Mouse (Mus musculus): ENCODE results near the gene Ifnk.

The Ifnk gene

GRCm38 (mm10) chr4:35151756-35152155 is at the start of gene Ifnk:
Ifnk (plus strand) TSS chr4:35152056.
- no peak for DNase-seq (ENCODE audit: inconsistent ontology term)

- no peak for DNase-seq (ENCODE audit: inconsistent ontology term)
Measured at GRCm38 (mm10) chr4:35105115-35105773, 46.6 kb upstream of the Ifnk start.

DNA sequence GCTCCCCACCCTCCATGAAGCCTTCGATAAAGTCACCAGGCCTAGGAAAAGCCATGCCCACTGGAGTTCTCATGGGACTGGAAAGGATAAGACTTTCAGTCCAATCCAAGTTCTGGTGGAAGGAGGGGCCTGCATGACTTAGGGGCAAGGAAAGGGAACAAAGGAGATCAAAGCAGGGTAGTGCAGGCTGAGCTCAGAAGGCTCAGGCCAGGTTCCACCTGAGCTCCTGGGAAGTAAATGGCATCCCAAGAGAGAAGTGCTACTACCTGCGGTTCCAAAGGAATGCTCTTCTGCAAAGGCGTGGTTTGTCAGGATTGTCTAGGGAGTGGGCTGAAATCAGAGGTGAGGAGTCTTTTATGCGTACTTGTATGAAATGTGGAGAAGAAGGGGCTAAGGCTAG is 39.4 kb upstream of the Ifnk start:
- no peak for DNase-seq (ENCODE audit: inconsistent ontology term)

GRCm38 (mm10) chr4:35113516-35114248 is 38.2 kb upstream of the Ifnk start:
- DNase-seq (ENCODE audit: inconsistent ontology term), result no peak

- no peak for DNase-seq (ENCODE audit: inconsistent ontology term)
Measured at GRCm38 (mm10) chr4:35114950-35115349, 36.9 kb upstream of the Ifnk start.

- no peak for DNase-seq (ENCODE audit: inconsistent ontology term)
Measured at GRCm38 (mm10) chr4:35115933-35116332, 35.9 kb upstream of the Ifnk start.

- no peak for DNase-seq (ENCODE audit: inconsistent ontology term)
Measured at GRCm38 (mm10) chr4:35117144-35117543, 34.7 kb upstream of the Ifnk start.

DNA sequence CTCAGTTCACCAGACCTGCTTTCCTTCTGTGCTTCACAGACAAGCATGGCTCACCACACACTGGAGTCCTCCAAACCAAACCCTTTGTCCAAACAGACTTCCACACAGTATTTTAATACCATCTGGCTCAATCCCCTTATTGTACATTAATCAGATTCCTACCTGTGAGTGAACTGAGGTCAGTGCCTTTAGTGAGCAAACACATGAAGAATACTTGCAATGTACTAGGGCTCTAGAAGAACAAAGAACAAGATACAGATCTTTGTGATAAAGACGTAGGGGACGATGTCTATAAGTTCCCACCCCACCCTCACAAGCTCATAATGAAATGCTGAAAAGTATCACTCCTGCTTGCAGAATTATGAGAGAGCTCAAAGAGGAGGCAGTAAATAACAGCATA is 33.0 kb upstream of the Ifnk start:
- DNase-seq (ENCODE audit: inconsistent ontology term), result no peak

- DNase-seq (ENCODE audit: inconsistent ontology term), result no peak
Measured at GRCm38 (mm10) chr4:35120159-35120558, 31.7 kb upstream of the Ifnk start.

DNA sequence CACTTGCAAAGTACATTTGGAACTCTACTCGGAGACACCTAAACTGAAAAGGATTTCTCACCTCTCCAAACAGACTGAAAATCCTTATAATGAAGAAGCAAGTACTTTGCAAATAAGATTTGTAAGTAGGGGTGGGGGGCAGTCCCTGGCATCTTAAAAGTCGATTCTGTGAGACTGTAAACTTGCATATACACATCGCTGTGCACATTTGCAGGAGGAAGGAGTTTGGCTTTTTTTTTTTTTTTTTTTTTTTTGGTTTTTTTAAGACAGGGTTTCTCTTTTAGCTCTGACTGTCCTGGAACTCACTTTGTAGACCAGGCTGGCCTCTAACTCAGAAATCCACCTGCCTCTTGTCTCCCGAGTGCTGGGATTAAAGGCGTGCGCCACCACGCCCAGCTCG is 31.3 kb upstream of the Ifnk start:
- DNase-seq (ENCODE audit: inconsistent ontology term), result no peak

- peak; percentile 54 for DNase-seq (ENCODE audit: inconsistent ontology term)
Measured at GRCm38 (mm10) chr4:35121060-35121459, 30.8 kb upstream of the Ifnk start.

GRCm38 (mm10) chr4:35123087-35123486 is 28.8 kb upstream of the Ifnk start:
- no peak for DNase-seq (ENCODE audit: inconsistent ontology term)

GRCm38 (mm10) chr4:35124027-35124426 is 27.8 kb upstream of the Ifnk start:
- no peak for DNase-seq (ENCODE audit: inconsistent ontology term)

GRCm38 (mm10) chr4:35125299-35125777 is 26.5 kb upstream of the Ifnk start:
- DNase-seq (ENCODE audit: inconsistent ontology term), result peak; percentile 30

GRCm38 (mm10) chr4:35126776-35127175 is 25.1 kb upstream of the Ifnk start:
- no peak for DNase-seq (ENCODE audit: inconsistent ontology term)

DNA sequence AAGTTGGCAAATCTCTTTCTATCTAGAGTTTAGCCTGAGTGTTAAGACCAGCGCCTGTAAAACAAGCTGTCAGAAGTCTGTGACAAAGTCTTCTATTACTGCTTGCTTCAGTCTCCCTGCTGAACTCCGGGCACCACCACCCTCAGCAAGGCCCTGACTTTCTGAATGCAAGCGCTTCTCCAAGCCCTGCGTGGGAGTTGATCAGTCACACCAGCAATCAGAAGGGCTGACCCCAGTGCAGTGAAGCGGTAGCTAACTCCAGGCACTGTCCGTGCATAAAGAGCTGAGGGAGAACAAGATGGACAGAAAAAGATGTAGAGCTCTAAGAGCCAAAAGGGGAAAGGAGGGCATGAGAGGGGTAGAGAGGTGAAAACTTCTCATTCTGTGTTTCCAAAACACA is 24.1 kb upstream of the Ifnk start:
- DNase-seq (ENCODE audit: inconsistent ontology term), result peak; percentile 43

DNA sequence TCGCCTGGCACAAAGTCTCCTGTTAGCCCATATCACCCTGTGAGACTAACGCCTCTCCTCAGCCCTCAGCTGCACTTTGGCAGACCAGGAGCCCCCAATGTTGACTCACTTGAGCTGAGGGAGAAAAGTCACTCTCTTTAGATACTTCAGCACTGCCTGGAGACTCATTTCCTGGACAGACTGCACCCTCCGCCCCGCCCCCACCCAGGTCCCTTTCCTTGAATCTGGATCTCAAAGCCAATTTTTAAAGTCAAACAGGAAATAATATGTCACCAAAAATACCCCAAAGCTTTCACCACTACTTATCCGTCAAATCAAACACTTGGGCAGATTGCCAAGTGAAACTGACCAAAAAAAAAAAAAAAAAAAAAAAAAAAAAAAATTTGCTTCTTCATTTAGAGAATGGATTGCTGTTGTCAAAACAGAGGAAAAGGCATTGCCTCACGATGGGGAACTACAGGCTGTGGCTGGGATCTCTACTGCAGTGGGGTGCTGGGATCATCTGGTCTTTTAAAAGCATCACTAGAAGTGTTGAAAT is 21.4 kb upstream of the Ifnk start:
- DNase-seq (ENCODE audit: inconsistent ontology term), result no peak

- no peak for DNase-seq (ENCODE audit: inconsistent ontology term)
Measured at GRCm38 (mm10) chr4:35131592-35131991, 20.3 kb upstream of the Ifnk start.

DNA sequence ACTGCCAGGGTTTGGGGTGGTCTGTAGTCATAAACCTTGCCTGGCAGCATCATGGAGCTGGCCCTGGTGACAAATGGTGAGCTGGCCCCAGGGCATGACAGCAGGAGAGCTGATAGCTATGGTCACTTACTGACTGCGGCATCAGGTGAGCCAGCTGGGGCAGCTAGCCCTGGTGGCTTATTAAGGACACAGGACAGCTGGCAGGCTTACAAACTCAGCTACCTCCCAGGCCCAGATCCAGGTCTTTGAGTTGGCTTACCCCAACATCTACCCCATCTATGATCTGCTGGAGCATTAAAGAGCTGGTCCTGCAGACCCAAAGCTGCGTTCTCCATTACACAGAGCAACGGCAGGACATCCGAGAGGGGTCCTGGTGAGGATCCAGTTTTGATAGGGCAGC is 18.4 kb upstream of the Ifnk start:
- no peak for DNase-seq (ENCODE audit: inconsistent ontology term)

DNA sequence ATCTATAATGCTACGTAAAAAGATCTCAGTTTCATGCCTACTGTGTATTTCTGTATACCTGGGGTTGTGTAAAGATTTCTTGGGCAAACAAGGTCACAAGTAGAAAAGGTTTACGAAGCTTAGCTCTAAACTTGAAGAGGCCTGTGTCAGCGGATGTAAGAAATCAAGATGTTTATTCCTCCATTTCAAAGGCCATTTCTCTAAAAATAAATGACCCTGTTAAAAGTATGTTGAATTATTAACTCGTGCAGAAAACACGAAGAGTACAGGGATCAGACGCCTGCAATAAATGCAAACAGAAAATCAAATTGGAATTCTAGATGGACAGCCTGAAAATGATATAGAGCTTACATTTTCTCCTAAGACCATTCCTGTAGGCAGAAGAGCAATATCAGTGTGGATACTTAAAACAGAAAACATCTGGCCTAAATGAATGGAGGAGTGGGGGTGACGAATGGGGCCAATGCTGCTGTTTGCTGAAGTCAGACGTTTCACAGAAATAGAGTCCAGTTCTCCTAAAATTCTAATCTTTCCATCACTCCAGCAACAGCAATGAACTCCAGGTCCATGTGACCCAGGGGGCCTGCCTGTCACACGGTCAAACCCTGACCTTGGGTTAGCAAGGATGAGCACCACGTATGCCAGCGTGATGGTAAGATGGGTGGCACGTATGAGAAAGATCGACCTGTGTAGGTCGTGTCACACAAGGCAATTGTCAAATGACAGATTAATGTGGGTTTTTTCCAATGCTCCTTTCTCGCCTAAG is 16.8 kb upstream of the Ifnk start:
- DNase-seq (ENCODE audit: inconsistent ontology term), result no peak

DNA sequence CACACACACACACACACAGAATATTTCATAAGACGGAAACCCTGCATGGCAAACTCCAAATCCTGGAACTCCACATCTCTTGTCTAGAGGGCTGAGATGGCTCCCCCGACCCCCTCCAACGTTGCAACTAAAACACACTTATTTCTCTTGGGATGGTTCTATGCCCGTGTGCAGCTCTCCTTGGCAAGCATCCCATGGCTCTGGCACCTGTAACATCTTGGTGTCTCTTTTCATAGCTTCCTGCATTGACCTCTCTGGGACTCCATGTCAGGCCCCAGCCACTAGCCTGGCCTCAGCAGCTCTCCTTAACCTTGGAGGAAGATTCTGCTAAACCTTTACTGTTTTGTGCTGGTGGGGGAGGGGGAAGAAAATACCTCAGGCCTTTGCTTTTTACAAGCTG is 16.1 kb upstream of the Ifnk start:
- no peak for DNase-seq (ENCODE audit: inconsistent ontology term)

DNA sequence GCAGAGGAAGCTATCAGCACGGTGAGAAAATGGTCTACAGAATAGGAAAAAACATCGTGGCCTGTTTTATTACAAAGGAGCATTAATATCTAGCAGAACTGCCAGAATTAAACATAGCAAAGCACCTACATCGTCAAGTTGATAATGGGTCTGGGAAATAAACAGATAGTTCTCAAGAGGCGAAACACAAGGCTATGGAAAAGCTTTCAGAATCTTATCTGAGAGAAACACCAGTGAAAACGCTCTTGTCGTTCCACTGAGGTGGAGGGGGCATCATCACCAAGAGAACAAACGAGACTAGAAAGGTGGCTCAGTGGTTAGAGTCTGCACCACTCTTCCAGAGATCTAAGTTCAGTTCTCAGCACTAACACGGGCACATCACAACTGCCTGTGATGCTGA is 14.9 kb upstream of the Ifnk start:
- no peak for DNase-seq (ENCODE audit: inconsistent ontology term)

Data from Muller cell, postnatal 12 days (primary cell).